ENCODE assay signal across 13 mouse cellular contexts in genomic region chr9:9475009-9475744, GRCm38 (mm10).
DNase-seq lines count a peak whose midpoint lies in the region; ATAC-seq lines count a peak whose summit lies in the region.
"Had no signal": no experiment of that assay in that cellular context is flagged by ENCODE, and none has a peak within 500 bp of the region (broad histone marks: within the 10 kb centered on the region; RNA-seq: fewer than 3 reads in every experiment).

No protein-coding gene starts in this region.

- no peaks in the 10 kb centered on the region for H3K9me3 ChIP-seq in forebrain, embryonic 11.5 days (ENCODE audit: control insufficient read depth, low read length)
- H3K9me3 ChIP-seq in forebrain, embryonic 10.5 days: no peaks in the 10 kb centered on the region
- H3K9me3 ChIP-seq in hindbrain, embryonic 12.5 days (replicated peaks): no peaks in the 10 kb centered on the region
- no peaks in the 10 kb centered on the region for H3K9me3 ChIP-seq in neural tube, embryonic 14.5 days (ENCODE audit: control insufficient read depth, low read length)
- H3K9me3 ChIP-seq: embryonic facial prominence, embryonic 12.5 days; limb, embryonic 15.5 days had no signal

- H3K27ac ChIP-seq in forebrain, embryonic 11.5 days (ENCODE audit: low read depth, low read length): no peak overlapping the region
- no peak overlapping the region for H3K27ac ChIP-seq in forebrain, embryonic 10.5 days
- H3K27ac ChIP-seq in hindbrain, embryonic 12.5 days: no peak overlapping the region
- H3K27ac ChIP-seq in neural tube, embryonic 14.5 days (ENCODE audit: low read depth, low read length): no peak overlapping the region
- H3K27ac ChIP-seq: embryonic facial prominence, embryonic 12.5 days; limb, embryonic 15.5 days had no signal

- H3K4me3 ChIP-seq in forebrain, embryonic 11.5 days (ENCODE audit: low read depth, low read length): no peak overlapping the region
- no peak overlapping the region for H3K4me3 ChIP-seq in forebrain, embryonic 10.5 days
- H3K4me3 ChIP-seq in hindbrain, embryonic 12.5 days: no peak overlapping the region
- H3K4me3 ChIP-seq in neural tube, embryonic 14.5 days (ENCODE audit: low read depth, low read length): no peak overlapping the region
- H3K4me3 ChIP-seq: embryonic facial prominence, embryonic 12.5 days; limb, embryonic 15.5 days had no signal

- intact Hi-C loops in left cerebral cortex, postnatal 4 days (cut with DNase I): no loop called here

- H3K4me2 ChIP-seq in forebrain, embryonic 11.5 days (ENCODE audit: low read depth, low read length, severe bottlenecking): no peak overlapping the region
- H3K4me2 ChIP-seq in hindbrain, embryonic 12.5 days (replicated peaks): no peak overlapping the region
- H3K4me2 ChIP-seq in neural tube, embryonic 14.5 days (ENCODE audit: low read depth, low read length): no peak overlapping the region
- H3K4me2 ChIP-seq: embryonic facial prominence, embryonic 12.5 days; limb, embryonic 15.5 days had no signal

- no peak for DNase-seq in forebrain, embryonic 11.5 days (ENCODE audit: low spot score)
- DNase-seq in forebrain, embryonic 10.5 days (ENCODE audit: extremely low spot score, low spot score): no peak
- DNase-seq in left cerebral cortex, postnatal 4 days: peak; percentile 4
- no peak for DNase-seq in left cerebral cortex, adult 9 months (ENCODE audit: low spot score in 2 of 2)
- DNase-seq in adrenal gland, postnatal 10 days: no peak
- DNase-seq in frontal cortex, adult 2 months (ENCODE audit: extremely low spot score in 1 of 2, low spot score in 1 of 2): no peak
- DNase-seq: cerebellum, adult 9-11 months; layer of hippocampus, postnatal 36 days; thymus, adult 2 months had no signal

- 66% methylated on average over 8 of the region's 8 CpGs for WGBS in forebrain, embryonic 11.5 days
- WGBS in forebrain, embryonic 10.5 days: 73% methylated on average over 8 of the region's 8 CpGs
- 43% methylated on average over 8 of the region's 8 CpGs for WGBS in hindbrain, embryonic 12.5 days
- WGBS in neural tube, embryonic 14.5 days: 21% methylated on average over 8 of the region's 8 CpGs

- no peaks in the 10 kb centered on the region for H3K4me1 ChIP-seq in forebrain, embryonic 11.5 days (replicated peaks; ENCODE audit: control insufficient read depth, insufficient read depth, low read length)
- no peaks in the 10 kb centered on the region for H3K4me1 ChIP-seq in forebrain, embryonic 10.5 days
- no peaks in the 10 kb centered on the region for H3K4me1 ChIP-seq in hindbrain, embryonic 12.5 days
- no peaks in the 10 kb centered on the region for H3K4me1 ChIP-seq in neural tube, embryonic 14.5 days (ENCODE audit: control insufficient read depth, insufficient read depth, low read length)
- H3K4me1 ChIP-seq: embryonic facial prominence, embryonic 12.5 days; limb, embryonic 15.5 days had no signal

- peak; percentile 49; the same call in 1 of the 2 replicates for ATAC-seq in forebrain, embryonic 11.5 days (replicated peaks; ENCODE audit: low FRiP score)
- peak; percentile 71 for ATAC-seq in hindbrain, embryonic 12.5 days (ENCODE audit: low FRiP score)
- ATAC-seq in neural tube, embryonic 14.5 days (ENCODE audit: low read depth): peak; percentile 95

- H3K36me3 ChIP-seq in forebrain, embryonic 11.5 days (ENCODE audit: control insufficient read depth, insufficient read depth, low read length): no peaks in the 10 kb centered on the region
- no peaks in the 10 kb centered on the region for H3K36me3 ChIP-seq in forebrain, embryonic 10.5 days (replicated peaks)
- no peaks in the 10 kb centered on the region for H3K36me3 ChIP-seq in hindbrain, embryonic 12.5 days
- no peaks in the 10 kb centered on the region for H3K36me3 ChIP-seq in neural tube, embryonic 14.5 days (ENCODE audit: control insufficient read depth, insufficient read depth, low read length)
- H3K36me3 ChIP-seq: embryonic facial prominence, embryonic 12.5 days; limb, embryonic 15.5 days had no signal

- H3K27me3 ChIP-seq in forebrain, embryonic 11.5 days (ENCODE audit: control insufficient read depth, insufficient read depth, low read length): no peaks in the 10 kb centered on the region
- no peaks in the 10 kb centered on the region for H3K27me3 ChIP-seq in forebrain, embryonic 10.5 days (ENCODE audit: poor library complexity, severe bottlenecking)
- H3K27me3 ChIP-seq in hindbrain, embryonic 12.5 days: no peaks in the 10 kb centered on the region
- no peaks in the 10 kb centered on the region for H3K27me3 ChIP-seq in neural tube, embryonic 14.5 days (ENCODE audit: control insufficient read depth, insufficient read depth, low read length)
- H3K27me3 ChIP-seq: embryonic facial prominence, embryonic 12.5 days; limb, embryonic 15.5 days had no signal

- H3K9ac ChIP-seq in forebrain, embryonic 11.5 days (ENCODE audit: low read length): no peak overlapping the region
- H3K9ac ChIP-seq in hindbrain, embryonic 12.5 days: no peak overlapping the region
- H3K9ac ChIP-seq in neural tube, embryonic 14.5 days (replicated peaks; ENCODE audit: low read depth, low read length): no peak overlapping the region
- H3K9ac ChIP-seq: embryonic facial prominence, embryonic 12.5 days; limb, embryonic 15.5 days had no signal
